Mouse (Mus musculus): ENCODE data around the gene Ptpn1. TPM values are rescaled to one million over a fixed set of nuclear protein-coding genes. Genes with fewer than 3 reads are reported as not detected.

The Ptpn1 gene
- total and polyA plus RNA-seq, 3 experiments, result 69.8 to 131 (median 77.6) TPM

GRCm38 (mm10) chr2:167948557-167948956 lies 16.7 kb downstream of the Ptpn1 start:
- H3K4me3 ChIP-seq (replicated peaks in 1 of 3; ENCODE audit: low read depth in 2 of 3, low read length in 2 of 3, poor library complexity in 1 of 3), result no peak overlapping the region
- TF ChIP-seq MAX (IDR thresholded peaks at IDR 0.05; ENCODE audit: low read length) (no peak), USF1 (IDR thresholded peaks at IDR 0.05; ENCODE audit: low read depth, low read length) (no peak), GABPA (IDR thresholded peaks at IDR 0.05; ENCODE audit: insufficient replicate concordance, low read depth, low read length) (no peak), POLR2AphosphoS2 (IDR thresholded peaks at IDR 0.05; ENCODE audit: low read depth, low read length) (no peak), JUND (conservative IDR thresholded peaks at IDR 0.05; ENCODE audit: low read depth, low read length) (no peak), E2F4 (IDR thresholded peaks at IDR 0.05; ENCODE audit: insufficient replicate concordance, low read depth, low read length) (no peak), RCOR1 (conservative IDR thresholded peaks at IDR 0.05; ENCODE audit: low read depth, low read length) (no peak), UBTF (IDR thresholded peaks at IDR 0.05; ENCODE audit: low read depth, low read length) (no peak), MAFK (IDR thresholded peaks at IDR 0.05; ENCODE audit: insufficient replicate concordance, low read length) (no peak), SIN3A (IDR thresholded peaks at IDR 0.05; ENCODE audit: low read length) (no peak), KAT2A (IDR thresholded peaks at IDR 0.05; ENCODE audit: insufficient replicate concordance, low read length) (no peak), TCF12 (IDR thresholded peaks at IDR 0.05; ENCODE audit: low read depth, low read length) (no peak), RAD21 (IDR thresholded peaks at IDR 0.05; ENCODE audit: low read depth, low read length) (no peak), NRF1 (IDR thresholded peaks at IDR 0.05; ENCODE audit: low read depth, low read length) (no peak)
- H3K27ac ChIP-seq (ENCODE audit: insufficient read depth, low read depth), result 0 out of 2 replicates have a peak overlapping the region, but pooled peaks have one; percentile 4

GRCm38 (mm10) chr2:167949250-167949649 lies 17.4 kb downstream of the Ptpn1 start:
- Histone ChIP-seq H3K9ac (ENCODE audit: insufficient read depth, low read depth) (no peak overlapping the region), H3K27me3 (replicated peaks) (no peaks in the 10 kb centered on the region), H3K36me3 (replicated peaks in 1 of 2; ENCODE audit: control insufficient read depth in 1 of 2, insufficient read depth in 1 of 2, low read length in 1 of 2) (peaks cover 0 to 68% of the 10 kb centered on the region in 2 experiments), H3K79me2 (replicated peaks; ENCODE audit: control insufficient read depth, extremely low read depth, insufficient read depth, poor library complexity, severe bottlenecking) (peaks cover 97% of the 10 kb centered on the region), H3K9me3 (replicated peaks; ENCODE audit: low read length) (no peaks in the 10 kb centered on the region), H3K27ac (ENCODE audit: insufficient read depth, low read depth) (peak overlapping the region; percentile 4; the same call in 1 of the 2 replicates), H3K4me2 (ENCODE audit: insufficient read depth, low read depth, poor library complexity, severe bottlenecking) (no peak overlapping the region), H3K4me3 (replicated peaks in 1 of 3; ENCODE audit: low read depth in 2 of 3, low read length in 2 of 3, poor library complexity in 1 of 3) (peak overlapping the region in 1 of 3 experiments; percentile 5), H3K4me1 (ENCODE audit: control insufficient read depth in 1 of 2, insufficient read depth in 2 of 2) (peaks cover 77 to 99% of the 10 kb centered on the region in 2 experiments)
- no peak for TF ChIP-seq TCF12 (IDR thresholded peaks at IDR 0.05; ENCODE audit: low read depth, low read length)
- peak; percentile 20; the same call in 1 of the 2 replicates for TF ChIP-seq ETS1 (conservative IDR thresholded peaks at IDR 0.05; ENCODE audit: low read depth, low read length)
- no peak for TF ChIP-seq MEF2A (IDR thresholded peaks at IDR 0.05; ENCODE audit: borderline replicate concordance, low read depth, low read length)
- TF ChIP-seq MAZ (IDR thresholded peaks at IDR 0.05; ENCODE audit: low read depth, low read length), result no peak
- in situ Hi-C loops (cut with MboI; ENCODE audit: low pct_ligation_motif_present, low pct_unique_long_range_greater_than_20kb, low sequenced_read_pairs) (no loop called here), dilution Hi-C loops (cut with MboI; ENCODE audit: extremely low pct_ligation_motif_present, extremely low pct_unique_long_range_greater_than_20kb, low sequenced_read_pairs) (no loop called here)
- DNase-seq (ENCODE audit: extremely low read depth), result no peak

More at GRCm38 (mm10) chr2:167948557-167948956, 16.7 kb downstream of the Ptpn1 start:
- in situ Hi-C loops (cut with MboI; ENCODE audit: low pct_ligation_motif_present, low pct_unique_long_range_greater_than_20kb, low sequenced_read_pairs) (no loop called here), dilution Hi-C loops (cut with MboI; ENCODE audit: extremely low pct_ligation_motif_present, extremely low pct_unique_long_range_greater_than_20kb, low sequenced_read_pairs) (no loop called here)
- no peak overlapping the region for H3K9ac ChIP-seq (ENCODE audit: insufficient read depth, low read depth)
- DNase-seq (ENCODE audit: extremely low read depth), result no peak
- no peaks in the 10 kb centered on the region for H3K27me3 ChIP-seq (replicated peaks)
- peaks cover 79 to 99% of the 10 kb centered on the region in 2 experiments for H3K4me1 ChIP-seq (ENCODE audit: control insufficient read depth in 1 of 2, insufficient read depth in 2 of 2)
- H3K36me3 ChIP-seq (replicated peaks in 1 of 2; ENCODE audit: control insufficient read depth in 1 of 2, insufficient read depth in 1 of 2, low read length in 1 of 2), result peaks cover 0 to 65% of the 10 kb centered on the region in 2 experiments
- H3K79me2 ChIP-seq (replicated peaks; ENCODE audit: control insufficient read depth, extremely low read depth, insufficient read depth, poor library complexity, severe bottlenecking), result peaks cover 97% of the 10 kb centered on the region
- no peak overlapping the region for H3K4me2 ChIP-seq (ENCODE audit: insufficient read depth, low read depth, poor library complexity, severe bottlenecking)
- no peaks in the 10 kb centered on the region for H3K9me3 ChIP-seq (replicated peaks; ENCODE audit: low read length)

Data from CH12.LX (cell line).